Mouse (Mus musculus): Measurements from ENCODE around the gene 9130409I23Rik. TPM values are rescaled to one million over a fixed set of nuclear protein-coding genes. Genes with fewer than 3 reads are reported as not detected.

The 9130409I23Rik gene
- polyA plus RNA-seq, 2 experiments: not detected

- Histone ChIP-seq H3K27ac (replicated peaks; ENCODE audit: low read depth, low read length) (no peak overlapping the region), H3K4me2 (replicated peaks; ENCODE audit: low read depth, low read length, severe bottlenecking) (no peak overlapping the region)
- 49% methylated on average over 5 of the region's 5 CpGs for WGBS
Observed at GRCm38 (mm10) chr1:181073075-181073474, 22.0 kb downstream of the 9130409I23Rik start.

DNA sequence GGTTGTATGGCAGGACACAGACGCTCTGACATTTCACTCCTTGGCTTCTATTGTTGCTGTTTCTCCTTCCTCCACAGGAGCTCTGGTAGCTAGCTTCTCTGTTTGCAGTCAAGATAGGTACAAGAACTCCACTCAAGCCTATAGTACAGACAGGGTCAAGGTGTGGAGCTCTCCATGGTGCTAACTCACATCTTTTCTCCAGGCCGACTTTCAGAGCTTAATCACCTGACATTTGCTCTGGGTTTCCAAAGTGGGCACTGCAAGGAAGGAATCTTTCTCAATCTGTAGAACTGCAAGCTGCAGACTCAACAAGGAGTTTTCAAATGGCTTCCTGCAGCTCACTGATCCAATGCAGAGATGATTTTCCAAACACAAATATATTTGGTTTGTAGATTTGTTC is 33.0 kb downstream of the 9130409I23Rik start:
- ATAC-seq (ENCODE audit: low FRiP score, low read depth) (no peak), DNase-seq (ENCODE audit: low spot score) (peak; percentile 69)
- WGBS: 28% methylated on average over 2 of the region's 2 CpGs
- H3K4me3 ChIP-seq (replicated peaks; ENCODE audit: low read length): no peak overlapping the region
- H3K9me3 ChIP-seq (ENCODE audit: control insufficient read depth, low read length): no peaks in the 10 kb centered on the region
- no peak overlapping the region for H3K27ac ChIP-seq (replicated peaks; ENCODE audit: low read depth, low read length)
- no peak overlapping the region for H3K9ac ChIP-seq (ENCODE audit: low read depth, low read length, severe bottlenecking)
- H3K4me2 ChIP-seq (replicated peaks; ENCODE audit: low read depth, low read length, severe bottlenecking): no peak overlapping the region
- TF ChIP-seq POLR2A (IDR thresholded peaks at IDR 0.05; ENCODE audit: borderline replicate concordance, extremely low read depth, insufficient read depth, insufficient read length): no peak
- no peaks in the 10 kb centered on the region for H3K36me3 ChIP-seq (ENCODE audit: control insufficient read depth, insufficient read depth, low read length)
- no peaks in the 10 kb centered on the region for H3K27me3 ChIP-seq (ENCODE audit: control insufficient read depth, insufficient read depth, low read length)
- no peaks in the 10 kb centered on the region for H3K4me1 ChIP-seq (ENCODE audit: control insufficient read depth, insufficient read depth, low read length)

More at GRCm38 (mm10) chr1:181073075-181073474, 22.0 kb downstream of the 9130409I23Rik start:
- no peak for DNase-seq (ENCODE audit: low spot score)
- Histone ChIP-seq H3K36me3 (ENCODE audit: control insufficient read depth, insufficient read depth, low read length) (no peaks in the 10 kb centered on the region), H3K9me3 (ENCODE audit: control insufficient read depth, low read length) (no peaks in the 10 kb centered on the region), H3K27me3 (ENCODE audit: control insufficient read depth, insufficient read depth, low read length) (no peaks in the 10 kb centered on the region), H3K9ac (ENCODE audit: low read depth, low read length, severe bottlenecking) (no peak overlapping the region), H3K4me1 (ENCODE audit: control insufficient read depth, insufficient read depth, low read length) (no peaks in the 10 kb centered on the region), H3K4me3 (replicated peaks; ENCODE audit: low read length) (no peak overlapping the region)
- TF ChIP-seq POLR2A (IDR thresholded peaks at IDR 0.05; ENCODE audit: borderline replicate concordance, extremely low read depth, insufficient read depth, insufficient read length): no peak
- ATAC-seq (ENCODE audit: low FRiP score, low read depth): no peak

- Histone ChIP-seq H3K9ac (ENCODE audit: low read depth, low read length, severe bottlenecking) (no peak overlapping the region), H3K9me3 (ENCODE audit: control insufficient read depth, low read length) (no peaks in the 10 kb centered on the region), H3K27ac (replicated peaks; ENCODE audit: low read depth, low read length) (no peak overlapping the region), H3K36me3 (ENCODE audit: control insufficient read depth, insufficient read depth, low read length) (peaks cover 43% of the 10 kb centered on the region), H3K27me3 (ENCODE audit: control insufficient read depth, insufficient read depth, low read length) (no peaks in the 10 kb centered on the region), H3K4me3 (replicated peaks; ENCODE audit: low read length) (no peak overlapping the region), H3K4me2 (replicated peaks; ENCODE audit: low read depth, low read length, severe bottlenecking) (no peak overlapping the region), H3K4me1 (ENCODE audit: control insufficient read depth, insufficient read depth, low read length) (no peaks in the 10 kb centered on the region)
- TF ChIP-seq POLR2A (IDR thresholded peaks at IDR 0.05; ENCODE audit: borderline replicate concordance, extremely low read depth, insufficient read depth, insufficient read length): no peak
- 77% methylated on average over 12 of the region's 12 CpGs for WGBS
- DNase-seq (ENCODE audit: low spot score): no peak
- no peak for ATAC-seq (ENCODE audit: low FRiP score, low read depth)
Observed at GRCm38 (mm10) chr1:181090048-181090447, 39.0 kb downstream of the 9130409I23Rik start.

Other genes with a start within 250 kb of the 9130409I23Rik start
- 1,296 and 1,586 TPM in 2 replicates for gene H3f3a, start 237.3 kb upstream of the 9130409I23Rik start, polyA plus RNA-seq (2012; rRNA removed)
- 2,743 and 2,800 TPM in 2 replicates for gene H3f3a, start 237.3 kb upstream of the 9130409I23Rik start, polyA plus RNA-seq (2014; fragmentation: Nextera tagmentation; extraction: Ambion mirVana)
- 24.6 and 29.8 TPM in 2 replicates for gene Sde2, start 200.1 kb upstream of the 9130409I23Rik start, polyA plus RNA-seq (2012; rRNA removed)
- gene Sde2, start 200.1 kb upstream of the 9130409I23Rik start, polyA plus RNA-seq (2014; fragmentation: Nextera tagmentation; extraction: Ambion mirVana): 30.9 and 33.0 TPM in 2 replicates
- gene Lefty2, start 158.1 kb upstream of the 9130409I23Rik start, polyA plus RNA-seq (2012; rRNA removed): 0.11 and 0.36 TPM in 2 replicates
- gene Lefty2, start 158.1 kb upstream of the 9130409I23Rik start, polyA plus RNA-seq (2014; fragmentation: Nextera tagmentation; extraction: Ambion mirVana): 0.17 and 0.80 TPM in 2 replicates
- gene Pycr2, start 146.9 kb upstream of the 9130409I23Rik start, polyA plus RNA-seq (2012; rRNA removed): 62.5 and 80.3 TPM in 2 replicates
- gene Pycr2, start 146.9 kb upstream of the 9130409I23Rik start, polyA plus RNA-seq (2014; fragmentation: Nextera tagmentation; extraction: Ambion mirVana): 91.5 and 95.6 TPM in 2 replicates
- 4.1 and 4.8 TPM in 2 replicates for gene Lefty1, start 116.2 kb upstream of the 9130409I23Rik start, polyA plus RNA-seq (2012; rRNA removed)
- gene Lefty1, start 116.2 kb upstream of the 9130409I23Rik start, polyA plus RNA-seq (2014; fragmentation: Nextera tagmentation; extraction: Ambion mirVana): 2.7 and 3.5 TPM in 2 replicates
- 47.9 and 56.9 TPM in 2 replicates for gene Tmem63a, start 108.9 kb upstream of the 9130409I23Rik start, polyA plus RNA-seq (2012; rRNA removed)
- gene Tmem63a, start 108.9 kb upstream of the 9130409I23Rik start, polyA plus RNA-seq (2014; fragmentation: Nextera tagmentation; extraction: Ambion mirVana): 18.2 and 19.1 TPM in 2 replicates
- gene Ephx1, start 30.3 kb upstream of the 9130409I23Rik start, polyA plus RNA-seq (2012; rRNA removed): 6.7 TPM in 2 replicates
- 6.8 and 8.1 TPM in 2 replicates for gene Ephx1, start 30.3 kb upstream of the 9130409I23Rik start, polyA plus RNA-seq (2014; fragmentation: Nextera tagmentation; extraction: Ambion mirVana)
- gene Nvl, start 93.0 kb downstream of the 9130409I23Rik start, polyA plus RNA-seq (2012; rRNA removed): 69.1 and 79.4 TPM in 2 replicates
- gene Nvl, start 93.0 kb downstream of the 9130409I23Rik start, polyA plus RNA-seq (2014; fragmentation: Nextera tagmentation; extraction: Ambion mirVana): 37.0 and 42.7 TPM in 2 replicates
- gene Cnih4, start 93.5 kb downstream of the 9130409I23Rik start, polyA plus RNA-seq (2012; rRNA removed): 24.3 and 26.6 TPM in 2 replicates
- gene Cnih4, start 93.5 kb downstream of the 9130409I23Rik start, polyA plus RNA-seq (2014; fragmentation: Nextera tagmentation; extraction: Ambion mirVana): 90.5 and 99.3 TPM in 2 replicates
- 57.9 and 58.7 TPM in 2 replicates for gene Wdr26, start 160.8 kb downstream of the 9130409I23Rik start, polyA plus RNA-seq (2012; rRNA removed)
- 45.4 and 50.2 TPM in 2 replicates for gene Wdr26, start 160.8 kb downstream of the 9130409I23Rik start, polyA plus RNA-seq (2014; fragmentation: Nextera tagmentation; extraction: Ambion mirVana)

All from limb, embryonic 14.5 days (tissue).